Mouse (Mus musculus): ENCODE data around the gene Socs3. TPM values are rescaled to one million over a fixed set of nuclear protein-coding genes. Genes with fewer than 3 reads are reported as not detected.

The Socs3 gene
- total RNA-seq, 2 experiments from 2014 or later: 2.3 to 2.6 TPM

- DNase-seq (ENCODE audit: extremely low spot score in 1 of 2, low spot score in 2 of 2): no peak
- intact Hi-C loops (cut with DNase I): no loop called here
Observed at GRCm38 (mm10) chr11:117975211-117975967, 5.5 kb upstream of the Socs3 start.

GRCm38 (mm10) chr11:117974327-117975125 lies 4.7 kb upstream of the Socs3 start:
- DNase-seq (ENCODE audit: extremely low spot score in 1 of 2, low spot score in 2 of 2): no peak
- intact Hi-C loops (cut with DNase I): loop anchor here (5.0 kb wide), 1 partner anchor 48 kb away; no protein-coding TSS in a partner anchor

- intact Hi-C loops (cut with DNase I): loop anchor here (5.0 kb wide), 1 partner anchor 49 kb away; no protein-coding TSS in a partner anchor
Observed at GRCm38 (mm10) chr11:117973569-117973968, 3.7 kb upstream of the Socs3 start.

GRCm38 (mm10) chr11:117972656-117973558 lies 3.1 kb upstream of the Socs3 start:
- intact Hi-C loops (cut with DNase I): loop anchor here (5.0 kb wide), 1 partner anchor 49 kb away; no protein-coding TSS in a partner anchor

More at GRCm38 (mm10) chr11:117973569-117973968, 3.7 kb upstream of the Socs3 start:
- no peak for DNase-seq (ENCODE audit: extremely low spot score in 1 of 2, low spot score in 2 of 2)

GRCm38 (mm10) chr11:117971646-117972242 lies 1.9 kb upstream of the Socs3 start:
- DNase-seq (ENCODE audit: extremely low spot score in 1 of 2, low spot score in 2 of 2): no peak
- intact Hi-C loops (cut with DNase I): loop anchor here (5.0 kb wide), 1 partner anchor 51 kb away; no protein-coding TSS in a partner anchor

More at GRCm38 (mm10) chr11:117972656-117973558, 3.1 kb upstream of the Socs3 start:
- DNase-seq (ENCODE audit: extremely low spot score in 1 of 2, low spot score in 2 of 2): no peak

GRCm38 (mm10) chr11:117971100-117971499 lies 1.3 kb upstream of the Socs3 start:
- intact Hi-C loops (cut with DNase I): loop anchor here (5.0 kb wide), 1 partner anchor 51 kb away; no protein-coding TSS in a partner anchor
- no peak for DNase-seq (ENCODE audit: extremely low spot score in 1 of 2, low spot score in 2 of 2)

GRCm38 (mm10) chr11:117969100-117969944 lies 525 bp downstream of the Socs3 start:
- peak; percentile 85 to 96 for DNase-seq (ENCODE audit: extremely low spot score in 1 of 2, low spot score in 2 of 2)
- intact Hi-C loops (cut with DNase I): loop anchor here (5.0 kb wide), 3 partner anchors 37 to 97 kb away; partner anchors contain the start of gene Tha1

GRCm38 (mm10) chr11:117968716-117969099 lies 1.1 kb downstream of the Socs3 start:
- intact Hi-C loops (cut with DNase I): loop anchor here (5.0 kb wide), 3 partner anchors 36 to 96 kb away; partner anchors contain the start of gene Tha1
- no peak for DNase-seq (ENCODE audit: extremely low spot score in 1 of 2, low spot score in 2 of 2)

- DNase-seq (ENCODE audit: extremely low spot score in 1 of 2, low spot score in 2 of 2): peak in 1 of 2 experiments; percentile 63
- intact Hi-C loops (cut with DNase I): loop anchor here (5.0 kb wide), 3 partner anchors 36 to 96 kb away; partner anchors contain the start of gene Tha1
Observed at GRCm38 (mm10) chr11:117968016-117968671, 1.7 kb downstream of the Socs3 start.

- DNase-seq (ENCODE audit: extremely low spot score in 1 of 2, low spot score in 2 of 2): peak in 1 of 2 experiments; percentile 60
Observed at GRCm38 (mm10) chr11:117967249-117968015, 2.4 kb downstream of the Socs3 start.

GRCm38 (mm10) chr11:117966506-117967100 lies 3.2 kb downstream of the Socs3 start:
- intact Hi-C loops (cut with DNase I): loop anchor here (5.0 kb wide), 3 partner anchors 34 to 94 kb away; partner anchors contain the start of gene Tha1
- no peak for DNase-seq (ENCODE audit: extremely low spot score in 1 of 2, low spot score in 2 of 2)

More at GRCm38 (mm10) chr11:117967249-117968015, 2.4 kb downstream of the Socs3 start:
- intact Hi-C loops (cut with DNase I): loop anchor here (5.0 kb wide), 3 partner anchors 35 to 95 kb away; partner anchors contain the start of gene Tha1

GRCm38 (mm10) chr11:117965561-117965981 lies 4.3 kb downstream of the Socs3 start:
- no peak for DNase-seq (ENCODE audit: extremely low spot score in 1 of 2, low spot score in 2 of 2)
- intact Hi-C loops (cut with DNase I): loop anchor here (5.0 kb wide), 3 partner anchors 33 to 93 kb away; partner anchors contain the start of gene Tha1

- no peak for DNase-seq (ENCODE audit: extremely low spot score in 1 of 2, low spot score in 2 of 2)
- intact Hi-C loops (cut with DNase I): loop anchor here (5.0 kb wide), 3 partner anchors 33 to 93 kb away; partner anchors contain the start of gene Tha1
Observed at GRCm38 (mm10) chr11:117965052-117965451, 4.8 kb downstream of the Socs3 start.

- no peak for DNase-seq (ENCODE audit: extremely low spot score in 1 of 2, low spot score in 2 of 2)
- intact Hi-C loops (cut with DNase I): no loop called here
Observed at GRCm38 (mm10) chr11:117964294-117964693, 5.6 kb downstream of the Socs3 start.

GRCm38 (mm10) chr11:117963872-117964271 lies 6.0 kb downstream of the Socs3 start:
- DNase-seq (ENCODE audit: extremely low spot score in 1 of 2, low spot score in 2 of 2): no peak
- intact Hi-C loops (cut with DNase I): no loop called here

Measured in left cerebral cortex, postnatal 10 days (tissue).